Mouse (Mus musculus): ENCODE results near the gene Ftsj3. TPM values are rescaled to one million over a fixed set of nuclear protein-coding genes. Genes with fewer than 3 reads are reported as not detected.
"Not testable (repeated sequence)": the region's sequence is repeated elsewhere in the genome, so short reads cannot be mapped to it uniquely, and the experiment has no call there.

Ftsj3 gene
- total RNA-seq, 4 experiments from 2014 or later: 19.3 to 23.1 (median 21.2) TPM

- no peak for DNase-seq (ENCODE audit: low spot score)
Measured at GRCm38 (mm10) chr11:106201337-106202122, 54.3 kb downstream of the Ftsj3 start.

- no peak for DNase-seq (ENCODE audit: low spot score)
Measured at GRCm38 (mm10) chr11:106200756-106201155, 55.1 kb downstream of the Ftsj3 start.

GRCm38 (mm10) chr11:106199997-106200396 lies 55.9 kb downstream of the Ftsj3 start:
- not testable (repeated sequence) for DNase-seq (ENCODE audit: low spot score)

Other genes with a start within 250 kb of the Ftsj3 start
- not detected for gene Kcnh6, start 248.0 kb downstream of the Ftsj3 start, total RNA-seq (2022)
- gene Dcaf7, start 219.2 kb downstream of the Ftsj3 start, total RNA-seq (2022): 10 to 100 TPM; 35.1 to 41.9 (median 38.4) TPM
- gene Taco1, start 190.0 kb downstream of the Ftsj3 start, total RNA-seq (2022): 10 to 100 TPM; 56.4 to 73.0 (median 65.0) TPM
- 10 to 100 TPM; 34.7 to 38.5 (median 36.1) TPM for gene Map3k3, start 171.5 kb downstream of the Ftsj3 start, total RNA-seq (2022)
- not detected for gene Gm10840, start 95.2 kb downstream of the Ftsj3 start, total RNA-seq (2022)
- gene Limd2, start 95.2 kb downstream of the Ftsj3 start, total RNA-seq (2022): 1 to 10 TPM; 1.7 to 3.9 (median 3.4) TPM
- gene Strada, start 53.9 kb downstream of the Ftsj3 start, total RNA-seq (2022): 1 to 10 TPM; 4.8 to 8.5 (median 7.6) TPM
- 10 to 100 TPM; 71.6 to 93.0 (median 85.9) TPM for gene Ccdc47, start 39.7 kb downstream of the Ftsj3 start, total RNA-seq (2022)
- 10 to 100 TPM; 24.7 to 30.7 (median 27.3) TPM for gene Ddx42, start 39.2 kb downstream of the Ftsj3 start, total RNA-seq (2022)
- gene Psmc5, start 75 bp upstream of the Ftsj3 start, total RNA-seq (2022): 100 to 1,000 TPM in 3 of 4 experiments, 10 to 100 TPM in 1; 99.8 to 112 (median 103) TPM
- gene Smarcd2, start 16.9 kb upstream of the Ftsj3 start, total RNA-seq (2022): 10 to 100 TPM; 14.3 to 16.7 (median 15.5) TPM
- gene Tcam1, start 20.6 kb upstream of the Ftsj3 start, total RNA-seq (2022): under 1 TPM in 1 of 4 experiments, not detected in 3; 0.08 TPM
- gene Gh, start 45.8 kb upstream of the Ftsj3 start, total RNA-seq (2022): not detected
- 1 to 10 TPM in 2 of 4 experiments, under 1 TPM in 2; 0.52 to 2.3 (median 1.0) TPM for gene Cd79b, start 58.7 kb upstream of the Ftsj3 start, total RNA-seq (2022)
- 10 to 100 TPM; 23.9 to 46.8 (median 31.4) TPM for gene Scn4a, start 97.2 kb upstream of the Ftsj3 start, total RNA-seq (2022)
- gene Prr29, start 109.4 kb upstream of the Ftsj3 start, total RNA-seq (2022): 1 to 10 TPM in 3 of 4 experiments, under 1 TPM in 1; 0.75 to 1.8 (median 1.5) TPM
- gene Icam2, start 132.0 kb upstream of the Ftsj3 start, total RNA-seq (2022): 10 to 100 TPM; 15.6 to 28.2 (median 21.5) TPM
- 10 to 100 TPM; 10.2 to 14.0 (median 12.8) TPM for gene Ern1, start 231.8 kb upstream of the Ftsj3 start, total RNA-seq (2022)

All from heart, adult 8-10 months (tissue).